Mouse (Mus musculus) liver, postnatal 0 days (tissue): Measurements from ENCODE around the gene Casp4.

ENCODE experiments used
- CTCF ChIP-seq: sonication (generic); IDR thresholded peaks from 2 replicates; pipeline ENCODE4 v1.5.1; 2016; ENCODE audit warnings: antibody characterized with exemption, low read depth
- EP300 ChIP-seq: IDR thresholded peaks from 2 replicates; pipeline ENCODE4 v1.6.1; 2016; ENCODE audit warnings: antibody characterized with exemption, low read depth, mild to moderate bottlenecking

- no peak for TF ChIP-seq CTCF
- TF ChIP-seq EP300 = no peak
Observed at GRCm38 (mm10) chr9:5298329-5299131, 10.1 kb upstream of the Casp4 start, which contains the start of gene Casp1.
